Mouse (Mus musculus): ENCODE data around the gene Wnt1.

Wnt1 gene

DNA sequence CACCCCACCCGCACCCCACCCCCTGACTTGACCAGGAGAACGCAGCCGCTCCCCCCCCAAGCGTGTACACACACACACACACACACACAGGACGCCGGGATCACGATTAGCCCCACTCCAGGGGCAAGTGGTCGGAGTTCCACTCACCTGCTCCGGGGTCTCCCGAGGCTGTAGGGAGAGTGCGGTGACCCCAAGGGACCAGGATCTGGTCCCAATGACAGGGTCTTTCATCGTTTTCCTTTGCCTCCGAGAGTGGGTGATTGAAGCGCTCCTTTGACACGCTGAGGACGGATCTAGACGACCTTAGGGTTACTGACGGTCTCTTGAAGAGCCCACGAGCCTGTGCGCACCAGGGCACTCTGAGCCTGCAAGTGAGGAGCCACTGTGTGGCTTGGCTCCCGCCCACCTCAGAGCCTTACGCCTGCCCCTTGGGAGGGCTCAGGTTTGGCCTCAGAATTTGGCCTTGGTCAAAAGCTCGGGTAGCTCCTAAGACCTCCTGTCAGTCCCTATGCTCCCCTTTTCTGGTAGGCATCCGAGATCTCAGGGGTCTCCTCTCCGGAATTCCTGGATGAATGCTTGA lies 11.4 kb upstream of the Wnt1 start:
- DNase-seq (ENCODE audit: low read depth, low spot score), result no peak

DNA sequence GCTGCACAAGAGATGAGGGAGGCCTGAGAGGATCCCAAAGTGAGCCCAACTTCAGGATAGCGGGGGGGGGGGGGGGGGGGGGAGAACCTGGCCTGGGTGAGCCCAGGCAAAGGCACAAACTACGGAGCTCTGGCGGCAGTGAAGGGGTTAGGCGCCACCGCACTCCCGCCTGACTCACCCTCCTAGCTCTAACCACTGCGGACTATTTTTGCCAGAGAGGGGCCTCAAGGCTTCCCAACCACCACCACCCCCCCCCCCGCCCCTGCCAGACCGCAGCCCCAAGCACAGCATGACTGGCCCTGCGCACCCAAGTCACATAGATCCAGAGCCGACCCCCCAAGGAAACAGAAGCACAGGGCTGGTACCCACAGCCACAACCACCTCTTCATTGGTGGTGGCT lies 10.9 kb upstream of the Wnt1 start:
- DNase-seq (ENCODE audit: low read depth, low spot score), result no peak

DNA sequence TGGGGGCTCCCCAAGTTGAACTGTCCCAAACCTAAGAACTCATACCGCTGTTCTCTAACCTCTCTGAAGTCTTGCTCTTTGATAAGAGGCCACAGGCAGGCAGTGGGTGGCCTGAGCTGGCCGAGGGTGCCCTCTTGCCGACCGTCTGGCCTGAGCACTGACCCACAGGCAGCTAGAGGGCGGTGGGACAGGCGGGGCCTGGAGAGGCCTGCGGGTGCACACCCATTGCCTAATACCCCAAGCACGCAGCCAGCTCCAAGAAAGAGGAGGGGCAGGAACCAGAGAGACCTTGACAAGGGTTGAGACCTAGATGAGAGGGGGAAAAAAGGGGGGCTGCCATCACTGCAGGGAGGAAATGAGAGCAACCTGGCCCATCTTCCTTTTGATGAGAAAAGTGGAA lies 9.6 kb upstream of the Wnt1 start:
- DNase-seq (ENCODE audit: low read depth, low spot score), result no peak

DNA sequence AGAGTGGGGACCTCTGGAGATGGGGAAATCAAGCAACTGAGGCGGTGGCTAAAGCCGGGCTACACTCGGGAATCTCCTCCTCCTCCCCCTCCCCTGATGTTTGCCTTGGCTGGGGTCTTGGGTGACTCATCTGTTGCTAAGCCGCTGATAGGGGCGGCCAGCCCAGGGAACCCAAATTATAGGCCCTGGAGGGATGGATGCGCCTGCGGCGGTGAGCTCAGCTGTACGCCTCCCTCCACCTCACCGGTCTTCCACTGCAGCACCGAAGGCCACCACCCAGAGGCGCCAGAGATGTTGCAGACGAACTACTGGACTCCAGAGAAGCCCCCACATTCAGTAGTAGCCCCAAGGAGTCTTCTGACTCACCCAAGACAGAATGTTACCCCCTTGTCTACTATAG lies 9.1 kb upstream of the Wnt1 start:
- no peak for DNase-seq (ENCODE audit: low read depth, low spot score)

DNA sequence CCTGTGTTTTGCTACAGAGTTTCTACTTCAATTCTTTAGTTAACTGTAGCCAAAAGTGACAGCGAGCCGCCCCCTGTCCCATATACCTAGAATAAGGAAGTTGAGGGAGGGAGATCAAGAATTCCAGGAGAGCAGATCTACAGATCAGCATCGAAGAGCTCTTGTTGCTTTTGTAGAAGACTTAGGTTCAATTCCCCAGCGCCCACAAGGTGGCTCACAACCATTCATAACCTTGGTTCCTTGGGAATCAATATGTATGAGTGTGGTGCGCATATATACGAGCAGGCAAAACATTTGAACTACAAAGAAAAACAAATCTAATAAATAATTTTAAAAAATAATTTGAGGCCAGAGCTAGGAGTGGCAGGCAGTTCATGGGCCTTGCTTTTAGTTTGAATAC lies 8.5 kb upstream of the Wnt1 start:
- no peak for DNase-seq (ENCODE audit: low read depth, low spot score)

DNA sequence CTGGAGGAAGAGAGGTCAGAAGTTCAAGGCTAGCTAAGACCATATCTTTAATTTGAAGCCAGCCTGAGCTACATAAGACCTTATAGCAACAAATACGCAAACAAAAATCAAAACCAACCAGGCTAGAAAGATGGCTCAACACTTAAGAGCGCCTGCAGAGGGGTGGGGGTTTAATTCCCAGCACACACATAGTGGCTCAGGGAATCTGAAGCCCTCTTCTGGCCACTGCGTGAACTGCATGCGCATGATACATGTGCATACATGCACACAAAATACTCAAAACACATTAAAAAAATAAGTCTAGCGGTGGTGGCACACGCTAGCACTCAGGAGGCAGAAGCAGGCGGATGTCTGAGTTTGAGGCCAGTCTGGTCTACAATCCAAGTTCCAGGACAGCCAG lies 3.9 kb upstream of the Wnt1 start:
- no peak for DNase-seq (ENCODE audit: low read depth, low spot score)

DNA sequence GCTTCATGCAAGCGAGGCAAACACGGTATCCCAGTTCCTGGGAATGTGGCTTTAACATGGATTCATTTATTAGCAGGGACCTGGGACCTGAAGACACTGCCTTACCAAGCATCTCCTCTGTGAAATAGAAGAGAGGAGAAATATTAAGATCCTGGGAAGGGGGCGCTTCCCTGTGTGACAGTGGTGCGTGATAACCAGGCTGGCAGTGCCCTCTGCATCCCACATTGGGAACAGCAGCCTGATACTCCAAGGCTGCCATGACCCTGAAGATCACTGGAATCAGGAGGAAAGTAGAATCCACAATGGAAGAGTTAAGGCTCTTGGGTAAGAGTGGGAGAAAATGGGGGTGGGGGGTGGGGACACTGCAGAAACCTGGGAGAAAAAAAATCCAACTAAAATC lies 1.7 kb upstream of the Wnt1 start:
- DNase-seq (ENCODE audit: low read depth, low spot score), result no peak

DNA sequence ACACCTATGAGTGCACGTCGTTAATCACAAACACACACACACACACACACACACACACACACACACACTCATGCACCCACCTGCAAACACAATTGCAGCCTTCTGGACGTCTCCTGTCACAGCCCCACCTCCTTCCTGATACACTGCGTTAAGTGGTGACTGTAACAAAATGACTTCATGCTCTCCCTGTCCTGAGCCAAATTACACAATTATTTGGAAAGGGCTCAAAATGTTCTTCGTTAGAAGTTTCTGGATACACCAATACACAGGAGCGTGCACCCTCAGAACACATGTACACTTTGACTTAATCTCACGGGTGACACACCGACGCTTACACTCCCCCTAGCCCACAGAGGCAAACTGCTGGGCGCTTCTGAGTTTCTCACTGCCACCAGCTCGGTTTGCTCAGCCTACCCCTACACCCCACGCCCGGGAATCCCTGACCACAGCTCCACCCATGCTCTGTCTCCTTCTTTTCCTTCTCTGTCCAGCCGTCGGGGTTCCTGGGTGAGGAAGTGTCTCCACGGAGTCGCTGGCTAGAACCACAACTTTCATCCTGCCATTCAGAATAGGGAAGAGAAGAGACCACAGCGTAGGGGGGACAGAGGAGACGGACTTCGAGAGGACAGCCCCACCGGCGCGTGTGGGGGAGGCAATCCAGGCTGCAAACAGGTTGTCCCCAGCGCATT lies 541 bp upstream of the Wnt1 start:
- no peak for DNase-seq (ENCODE audit: low read depth, low spot score)

DNA sequence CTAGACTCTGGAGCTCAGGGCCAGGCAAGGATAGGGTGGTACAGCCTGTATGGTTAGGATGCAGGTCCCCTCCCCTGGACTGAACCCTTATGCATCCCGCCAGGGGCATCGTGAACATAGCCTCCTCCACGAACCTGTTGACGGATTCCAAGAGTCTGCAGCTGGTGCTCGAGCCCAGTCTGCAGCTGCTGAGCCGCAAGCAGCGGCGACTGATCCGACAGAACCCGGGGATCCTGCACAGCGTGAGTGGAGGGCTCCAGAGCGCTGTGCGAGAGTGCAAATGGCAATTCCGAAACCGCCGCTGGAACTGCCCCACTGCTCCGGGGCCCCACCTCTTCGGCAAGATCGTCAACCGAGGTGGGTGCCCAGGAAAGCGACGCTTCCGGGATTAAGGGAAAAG lies 1.1 kb downstream of the Wnt1 start:
- DNase-seq (ENCODE audit: low read depth, low spot score), result no peak

DNA sequence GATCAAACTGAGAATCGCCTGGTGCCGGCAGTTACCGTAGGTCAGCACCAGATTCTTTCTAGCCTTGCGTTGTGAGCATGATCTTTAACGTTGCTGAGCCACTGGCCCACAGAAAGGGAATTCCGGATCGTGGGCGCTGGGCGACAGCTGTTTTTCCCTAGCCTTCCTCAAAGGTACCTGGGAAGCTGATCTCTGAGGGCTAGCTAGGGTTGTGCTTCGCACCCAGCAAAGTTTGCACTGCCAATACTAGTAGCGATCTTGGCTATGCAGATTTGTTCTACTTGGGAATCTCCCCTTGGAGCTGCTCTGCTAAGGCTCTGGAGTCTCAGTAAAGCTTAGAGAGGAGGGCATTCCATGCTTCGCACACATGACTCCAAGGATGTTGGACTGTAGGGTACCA lies 1.6 kb downstream of the Wnt1 start:
- no peak for DNase-seq (ENCODE audit: low read depth, low spot score)

DNA sequence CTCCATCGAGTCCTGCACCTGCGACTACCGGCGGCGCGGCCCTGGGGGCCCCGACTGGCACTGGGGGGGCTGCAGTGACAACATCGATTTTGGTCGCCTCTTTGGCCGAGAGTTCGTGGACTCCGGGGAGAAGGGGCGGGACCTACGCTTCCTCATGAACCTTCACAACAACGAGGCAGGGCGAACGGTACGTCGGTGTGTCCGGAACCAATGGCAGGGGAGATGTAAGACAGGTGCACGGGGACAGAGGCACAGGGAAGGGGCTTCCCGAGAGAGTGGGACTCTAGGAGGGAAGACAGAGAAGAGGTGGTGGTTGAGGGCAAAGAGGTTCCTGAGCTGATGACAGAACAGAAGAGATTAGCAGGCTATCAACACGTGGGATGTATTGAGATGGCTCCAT lies 2.1 kb downstream of the Wnt1 start:
- no peak for DNase-seq (ENCODE audit: low read depth, low spot score)

DNA sequence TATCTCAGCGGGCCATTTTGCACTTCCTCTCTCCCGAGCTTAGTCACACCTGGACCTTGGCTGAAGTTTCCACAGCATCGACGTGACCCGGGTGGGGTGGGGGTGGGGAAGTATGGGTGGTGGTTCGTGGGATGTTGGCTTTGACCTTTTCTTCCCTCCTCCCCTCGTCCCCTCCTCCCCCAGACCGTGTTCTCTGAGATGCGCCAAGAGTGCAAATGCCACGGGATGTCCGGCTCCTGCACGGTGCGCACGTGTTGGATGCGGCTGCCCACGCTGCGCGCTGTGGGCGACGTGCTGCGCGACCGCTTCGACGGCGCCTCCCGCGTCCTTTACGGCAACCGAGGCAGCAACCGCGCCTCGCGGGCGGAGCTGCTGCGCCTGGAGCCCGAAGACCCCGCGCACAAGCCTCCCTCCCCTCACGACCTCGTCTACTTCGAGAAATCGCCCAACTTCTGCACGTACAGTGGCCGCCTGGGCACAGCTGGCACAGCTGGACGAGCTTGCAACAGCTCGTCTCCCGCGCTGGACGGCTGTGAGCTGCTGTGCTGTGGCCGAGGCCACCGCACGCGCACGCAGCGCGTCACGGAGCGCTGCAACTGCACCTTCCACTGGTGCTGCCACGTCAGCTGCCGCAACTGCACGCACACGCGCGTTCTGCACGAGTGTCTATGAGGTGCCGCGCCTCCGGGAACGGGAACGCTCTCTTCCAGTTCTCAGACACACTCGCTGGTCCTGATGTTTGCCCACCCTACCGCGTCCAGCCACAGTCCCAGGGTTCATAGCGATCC lies 2.8 kb downstream of the Wnt1 start:
- no peak for DNase-seq (ENCODE audit: low read depth, low spot score)

DNA sequence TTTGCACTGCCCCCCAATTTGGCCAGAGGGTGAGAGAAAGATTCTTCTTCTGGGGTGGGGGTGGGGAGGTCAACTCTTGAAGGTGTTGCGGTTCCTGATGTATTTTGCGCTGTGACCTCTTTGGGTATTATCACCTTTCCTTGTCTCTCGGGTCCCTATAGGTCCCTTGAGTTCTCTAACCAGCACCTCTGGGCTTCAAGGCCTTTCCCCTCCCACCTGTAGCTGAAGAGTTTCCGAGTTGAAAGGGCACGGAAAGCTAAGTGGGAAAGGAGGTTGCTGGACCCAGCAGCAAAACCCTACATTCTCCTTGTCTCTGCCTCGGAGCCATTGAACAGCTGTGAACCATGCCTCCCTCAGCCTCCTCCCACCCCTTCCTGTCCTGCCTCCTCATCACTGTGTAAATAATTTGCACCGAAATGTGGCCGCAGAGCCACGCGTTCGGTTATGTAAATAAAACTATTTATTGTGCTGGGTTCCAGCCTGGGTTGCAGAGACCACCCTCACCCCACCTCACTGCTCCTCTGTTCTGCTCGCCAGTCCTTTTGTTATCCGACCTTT lies 3.6 kb downstream of the Wnt1 start:
- no peak for DNase-seq (ENCODE audit: low read depth, low spot score)

DNA sequence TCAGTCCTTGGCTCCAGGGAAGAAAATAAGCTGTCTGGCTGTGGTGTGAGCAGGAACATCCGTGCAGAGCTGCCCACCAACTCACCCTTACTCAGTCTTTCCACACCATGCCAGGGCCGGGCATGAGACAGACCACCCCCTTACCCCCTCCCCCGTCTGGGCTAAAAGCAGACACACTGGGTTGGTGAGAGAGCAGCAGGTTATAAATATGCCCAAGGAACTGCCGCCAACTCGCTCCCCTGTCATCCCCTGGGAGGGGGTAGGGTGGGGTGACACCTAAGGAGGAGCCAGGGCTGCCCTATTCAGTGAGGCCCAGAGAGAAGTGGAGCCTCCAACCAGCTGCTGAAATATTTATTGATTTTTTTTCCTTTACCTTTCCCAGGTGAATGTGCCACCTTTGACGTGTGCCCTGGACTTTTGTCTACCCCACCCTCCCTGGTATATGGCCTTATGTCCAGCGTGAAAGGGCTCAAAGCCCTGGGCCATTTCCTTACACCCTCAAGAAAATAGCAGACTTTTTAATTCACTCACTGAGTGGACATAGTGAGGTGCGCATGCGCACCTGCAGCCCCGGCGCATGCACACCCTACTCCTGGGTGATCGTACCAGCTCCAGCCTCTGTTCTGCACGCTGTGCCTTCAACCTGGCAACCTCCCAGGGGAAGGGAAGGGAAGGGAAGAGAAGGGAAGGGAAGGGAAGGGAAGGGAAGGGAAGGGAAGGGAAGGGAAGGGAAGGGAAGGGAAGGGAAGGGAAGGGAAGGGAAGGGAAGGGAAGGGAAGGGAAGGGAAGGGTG lies 7.3 kb downstream of the Wnt1 start:
- DNase-seq (ENCODE audit: low read depth, low spot score), result no peak

DNA sequence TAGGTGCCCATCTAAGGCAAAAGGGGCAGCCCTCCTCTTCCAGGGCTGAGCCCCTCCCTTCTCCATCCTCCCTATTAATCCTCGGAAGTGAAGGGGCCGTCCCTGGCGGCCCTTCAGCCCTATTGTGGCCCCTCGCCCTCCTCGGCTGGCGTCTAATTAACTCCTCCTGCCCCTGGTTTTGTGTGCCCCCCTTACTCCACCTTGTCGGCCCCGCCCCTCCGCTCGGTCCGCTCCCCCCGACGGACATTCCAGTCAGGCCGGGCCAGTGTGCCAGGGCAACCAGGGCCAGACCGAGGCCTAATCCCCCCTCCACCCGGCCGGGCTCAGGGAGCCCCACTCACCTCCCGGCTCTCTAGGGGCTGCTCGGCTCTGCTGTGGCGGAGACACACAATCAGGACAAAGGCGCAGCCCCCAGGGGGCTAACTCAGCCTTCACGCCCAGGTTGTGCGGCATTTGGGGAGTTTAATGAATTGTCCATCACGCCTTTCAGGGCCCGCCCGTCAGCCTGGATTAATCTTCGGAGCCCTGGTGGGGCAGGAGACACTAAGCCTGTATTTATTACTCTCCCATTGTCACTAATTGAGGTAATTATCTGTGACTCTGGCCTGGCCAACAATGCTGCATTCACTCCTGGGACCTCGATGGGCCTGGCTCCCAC lies 8.3 kb downstream of the Wnt1 start:
- DNase-seq (ENCODE audit: low read depth, low spot score), result no peak

DNA sequence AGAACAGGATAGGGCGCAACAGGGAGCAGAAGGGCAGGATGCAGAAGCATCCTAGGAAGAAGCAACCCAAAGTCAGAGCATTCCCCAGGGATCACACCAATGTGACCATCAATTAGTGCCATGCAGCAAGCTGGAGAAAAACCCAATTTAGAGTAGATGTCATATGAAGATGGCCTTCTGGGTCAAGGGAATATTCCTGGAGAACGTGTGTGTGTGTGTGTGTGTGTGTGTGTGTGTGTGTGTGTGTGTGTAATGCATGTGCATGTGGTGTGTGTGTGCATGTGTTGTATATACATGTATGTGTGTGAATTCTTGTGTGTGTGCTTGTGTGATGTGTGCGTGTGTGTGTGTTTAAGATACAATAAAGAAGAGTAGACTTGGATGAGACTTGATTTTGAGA lies 9.2 kb downstream of the Wnt1 start:
- DNase-seq (ENCODE audit: low read depth, low spot score), result no peak

DNA sequence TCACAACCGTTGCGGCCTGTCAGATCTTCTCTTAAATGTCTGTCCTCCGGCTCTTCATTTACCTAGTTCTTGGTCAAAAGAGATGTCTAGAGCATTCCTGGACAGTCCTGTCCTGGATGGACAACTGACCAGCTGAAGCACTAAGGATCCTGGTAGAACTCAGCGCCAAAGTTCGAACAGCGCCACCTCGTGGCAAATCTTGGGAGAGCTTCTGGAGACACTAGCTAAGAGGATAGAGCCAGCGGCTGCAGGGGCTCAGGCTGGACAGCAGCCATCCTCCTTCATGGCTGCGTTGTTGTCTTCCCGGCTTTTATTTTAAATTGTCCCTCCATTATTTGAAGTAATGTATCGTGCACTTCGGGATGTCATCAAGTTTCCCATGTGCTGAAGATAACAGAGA lies 9.7 kb downstream of the Wnt1 start:
- DNase-seq (ENCODE audit: low read depth, low spot score), result no peak

DNA sequence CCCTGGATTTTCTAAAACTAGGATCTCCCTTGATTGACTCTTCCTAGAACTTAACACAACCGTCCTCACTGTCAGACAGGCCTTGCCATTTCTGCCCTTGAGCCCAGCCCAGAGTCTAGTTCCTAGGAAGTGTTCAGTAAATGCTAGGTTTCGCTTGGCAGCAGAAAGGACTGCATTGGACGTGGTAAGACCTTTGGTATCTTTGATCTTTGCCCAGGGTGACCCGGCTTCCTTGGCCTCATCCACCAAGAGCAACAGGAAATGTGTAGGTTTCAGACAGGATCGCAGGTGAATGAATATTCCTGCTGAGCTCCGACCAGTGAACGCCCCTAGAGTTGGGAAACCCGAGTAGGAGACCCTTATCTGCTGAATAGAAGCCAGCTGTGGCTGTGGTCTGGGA lies 13.3 kb downstream of the Wnt1 start:
- DNase-seq (ENCODE audit: low read depth, low spot score), result no peak

DNA sequence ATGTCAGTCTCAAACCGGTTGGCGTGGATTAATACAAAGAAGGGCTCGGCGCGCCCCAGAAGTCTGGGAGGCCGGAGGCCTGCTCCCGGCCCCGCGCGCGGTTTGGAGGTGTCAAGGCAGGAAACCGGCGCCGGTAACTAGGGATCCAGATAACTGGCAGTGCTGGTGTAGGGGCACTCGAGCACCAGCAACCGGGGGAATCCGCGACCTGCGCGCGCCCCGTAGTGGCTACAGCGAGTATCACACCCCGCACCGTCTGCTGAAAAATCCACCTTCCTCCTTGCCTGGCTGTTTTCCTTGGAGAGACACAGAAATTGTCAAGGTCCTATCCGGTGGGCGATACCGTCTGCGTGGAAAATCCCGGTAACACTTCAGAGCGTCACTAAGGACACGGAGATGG lies 14.4 kb downstream of the Wnt1 start:
- no peak for DNase-seq (ENCODE audit: low read depth, low spot score)

DNA sequence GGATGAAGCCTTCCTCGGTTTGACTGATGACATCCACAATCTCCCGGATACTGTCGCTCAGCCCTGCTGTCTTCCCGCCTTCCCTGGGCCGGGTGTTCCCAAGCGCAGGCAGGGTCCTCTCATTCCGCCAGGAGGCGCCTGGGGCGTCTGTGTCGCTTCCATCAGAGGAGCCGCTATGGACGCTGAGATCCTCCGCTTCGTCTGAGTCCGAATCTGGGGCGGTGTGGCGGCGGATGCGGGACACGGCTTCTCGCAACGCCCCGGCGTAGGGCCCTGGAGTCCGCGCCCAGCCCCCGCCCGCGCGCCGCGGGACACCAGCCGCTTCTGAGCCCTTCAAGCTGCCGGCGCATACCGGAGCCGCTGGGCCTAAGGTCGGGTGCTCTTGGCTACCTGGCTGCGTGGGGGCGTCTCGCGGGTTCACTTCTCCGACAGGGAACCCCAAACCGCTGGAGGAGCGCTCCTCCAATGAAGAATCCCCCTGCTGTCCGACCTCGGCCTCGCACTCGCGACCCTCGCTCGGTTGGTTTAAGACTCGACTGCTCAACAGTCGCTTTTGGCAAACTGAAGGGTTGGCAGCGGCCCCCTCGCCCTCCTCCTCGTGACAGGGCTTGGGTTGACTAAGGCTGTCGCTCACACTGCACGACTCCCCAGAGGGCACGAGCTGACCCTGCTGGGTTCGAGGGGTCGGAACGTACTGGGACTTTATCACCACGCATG lies 15.8 kb downstream of the Wnt1 start:
- DNase-seq (ENCODE audit: low read depth, low spot score), result no peak
